Mouse (Mus musculus) neural tube, embryonic 11.5 days (tissue): ENCODE results near the gene Jsrp1. TPM values are rescaled to one million over a fixed set of nuclear protein-coding genes. Genes with fewer than 3 reads are reported as not detected.

Experiments used
- ATAC-seq: fragments of 200-750 bp; cut with Nextera tagmentation; 2 replicates; pipeline ENCODE4 v1.8.0; 2017; ENCODE audit warnings: moderate number of reproducible peaks, mild to moderate bottlenecking, moderate TSS enrichment, moderate library complexity; ENCODE audit not compliant: insufficient read depth, low FRiP score, low TSS enrichment
- DNase-seq: peaks from one replicate; pipeline ENCODE4 v3.0.0-alpha.2; 2015; ENCODE audit warnings: low spot score
- H3K27ac ChIP-seq: fragments of 300-500 bp; sonication (generic); 2 replicates; pipeline ENCODE4 v1.5.1; 2014; ENCODE audit warnings: low read depth, mild to moderate bottlenecking, low read length
- H3K27me3 ChIP-seq: fragments of 300-500 bp; sonication (generic); 2 replicates; pipeline ENCODE4 v1.6.1; 2014; ENCODE audit warnings: mild to moderate bottlenecking, low read length, mixed read lengths; ENCODE audit not compliant: control insufficient read depth, insufficient read depth
- H3K36me3 ChIP-seq: fragments of 300-500 bp; sonication (generic); 2 replicates; pipeline ENCODE4 v1.6.1; 2014; ENCODE audit warnings: mild to moderate bottlenecking, low read length, moderate library complexity, mixed read lengths; ENCODE audit not compliant: control insufficient read depth, insufficient read depth
- H3K4me1 ChIP-seq: fragments of 300-500 bp; sonication (generic); 2 replicates; pipeline ENCODE4 v1.6.1; 2014; ENCODE audit warnings: low read length, mixed read lengths; ENCODE audit not compliant: control insufficient read depth, insufficient read depth
- H3K4me2 ChIP-seq: fragments of 300-500 bp; sonication (generic); 2 replicates; pipeline ENCODE4 v1.6.1; 2014; ENCODE audit warnings: low read depth, mild to moderate bottlenecking, moderate library complexity
- H3K4me3 ChIP-seq: fragments of 300-500 bp; sonication (generic); 2 replicates; pipeline ENCODE4 v1.5.1; 2014; ENCODE audit warnings: low read depth, low read length
- H3K9ac ChIP-seq: fragments of 300-500 bp; sonication (generic); 2 replicates; pipeline ENCODE4 v1.6.1; 2014; ENCODE audit warnings: mild to moderate bottlenecking, low read length
- H3K9me3 ChIP-seq: fragments of 300-500 bp; sonication (generic); 2 replicates; pipeline ENCODE4 v1.6.1; 2016; ENCODE audit warnings: low read length; ENCODE audit not compliant: control insufficient read depth
- WGBS: fragments of 180-500 bp; shearing (Covaris S2); extraction: QIAGEN DNeasy Blood & Tissue Kit; methylation state at CpG from one replicate; pipeline ENCODE4 v1.1.7; 2014; 5-methylcytosine and 5-hydroxymethylcytosine counted together
- microRNA counts: library from miRNA; unstranded; fragments of <30 nt; microRNA quantifications from one replicate; lab custom pipeline; 2015
- microRNA-seq: library from miRNA; unstranded; fragments of <30 nt; microRNA quantifications from one replicate; pipeline ENCODE4, GENCODE M21; 2016
- polyA plus RNA-seq: library from polyadenylated mRNA; unstranded; fragments of >200 nt; fragmentation: Nextera tagmentation; extraction: Ambion mirVana; gene quantifications from 2 replicates; pipeline ENCODE4 v1.2.1, GENCODE M21; 2014

Gene Jsrp1
- polyA plus RNA-seq, 1 experiment from 2014 or later, result 1.9 TPM

GRCm38 (mm10) chr10:80766161-80766815, 47.0 kb downstream of the Jsrp1 start:
- ATAC-seq, result no peak
- Histone ChIP-seq H3K27ac (no peak overlapping the region), H3K27me3 (no peaks in the 10 kb centered on the region), H3K4me1 (peaks cover 2% of the 10 kb centered on the region; the same call in 1 of the 2 replicates), H3K9me3 (no peaks in the 10 kb centered on the region), H3K4me3 (no peak overlapping the region), H3K9ac (no peak overlapping the region), H3K36me3 (peaks cover 21% of the 10 kb centered on the region), H3K4me2 (no peak overlapping the region)
- no peak for DNase-seq
- WGBS, result 90% methylated on average over 10 of the region's 10 CpGs

DNA sequence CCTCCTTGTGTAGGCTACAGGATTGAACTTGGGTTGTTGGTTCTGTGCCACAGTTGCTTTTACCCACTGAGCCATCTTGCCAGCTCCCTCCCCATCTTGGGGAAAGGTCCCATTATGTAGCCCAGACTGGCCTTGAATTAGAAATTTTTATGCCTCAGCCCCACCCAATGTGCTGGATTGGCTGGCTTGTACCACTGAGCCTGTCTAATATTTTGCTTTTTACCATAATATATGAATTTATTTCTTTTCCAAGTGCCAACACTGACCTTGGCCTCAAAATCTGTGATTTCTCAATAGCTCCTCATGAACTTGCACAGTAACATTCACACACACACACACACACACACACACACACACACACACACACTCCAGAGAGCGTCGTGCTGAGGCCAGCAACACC, 47.6 kb downstream of the Jsrp1 start:
- no peak overlapping the region for H3K4me2 ChIP-seq
- no peak for ATAC-seq
- WGBS, result 100% methylated on average over 2 of the region's 2 CpGs

DNA sequence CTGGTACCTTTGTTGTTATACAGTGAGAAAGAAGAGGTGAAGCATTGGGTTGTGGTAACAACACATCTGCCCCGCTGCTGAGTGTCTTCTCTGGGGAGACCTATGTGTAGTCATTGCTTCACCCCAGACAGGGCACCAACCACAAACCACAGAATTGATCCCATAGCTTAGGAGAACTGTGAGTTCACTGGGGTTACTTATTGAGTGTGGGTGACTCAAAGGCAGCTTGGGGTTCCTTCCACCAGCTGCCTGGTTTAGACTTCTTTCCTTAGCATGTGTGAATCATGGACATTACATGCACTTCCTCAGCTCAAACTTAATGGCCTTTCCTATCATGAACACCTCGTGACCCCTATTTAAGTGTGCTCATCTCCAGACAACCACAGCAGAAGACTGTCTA, 49.8 kb downstream of the Jsrp1 start:
- no peak overlapping the region for H3K9ac ChIP-seq
- H3K4me2 ChIP-seq, result no peak overlapping the region
- H3K27me3 ChIP-seq, result no peaks in the 10 kb centered on the region
- no peak overlapping the region for H3K4me3 ChIP-seq
- 94% methylated on average over 2 of the region's 2 CpGs for WGBS
- H3K27ac ChIP-seq, result no peak overlapping the region
- peaks cover 2% of the 10 kb centered on the region; the same call in 1 of the 2 replicates for H3K4me1 ChIP-seq
- DNase-seq (no peak), ATAC-seq (no peak)
- peaks cover 14% of the 10 kb centered on the region for H3K36me3 ChIP-seq
- no peaks in the 10 kb centered on the region for H3K9me3 ChIP-seq

More for the DNA sequence above, 47.6 kb downstream of the Jsrp1 start:
- Histone ChIP-seq H3K36me3 (peaks cover 18% of the 10 kb centered on the region), H3K4me3 (no peak overlapping the region), H3K4me1 (peaks cover 2% of the 10 kb centered on the region; the same call in 1 of the 2 replicates), H3K9ac (no peak overlapping the region), H3K27ac (no peak overlapping the region), H3K27me3 (no peaks in the 10 kb centered on the region), H3K9me3 (no peaks in the 10 kb centered on the region)
- no peak for DNase-seq

- no peak overlapping the region for H3K9ac ChIP-seq
- H3K4me1 ChIP-seq, result peaks cover 11% of the 10 kb centered on the region
- no peaks in the 10 kb centered on the region for H3K9me3 ChIP-seq
- H3K36me3 ChIP-seq, result peaks cover 4% of the 10 kb centered on the region
- no peak overlapping the region for H3K4me2 ChIP-seq
- ATAC-seq (no peak), DNase-seq (no peak)
- H3K4me3 ChIP-seq, result no peak overlapping the region
- no peaks in the 10 kb centered on the region for H3K27me3 ChIP-seq
- WGBS, result 73% methylated on average over 3 of the region's 3 CpGs
- H3K27ac ChIP-seq, result no peak overlapping the region
These were observed 51.5 kb downstream of the Jsrp1 start for GRCm38 (mm10) chr10:80761821-80762220.

- Histone ChIP-seq H3K36me3 (no peaks in the 10 kb centered on the region), H3K27me3 (no peaks in the 10 kb centered on the region), H3K4me1 (peaks cover 21% of the 10 kb centered on the region), H3K4me3 (no peak overlapping the region), H3K4me2 (no peak overlapping the region), H3K9ac (no peak overlapping the region), H3K27ac (no peak overlapping the region), H3K9me3 (no peaks in the 10 kb centered on the region)
- WGBS, result 87% methylated on average over 4 of the region's 4 CpGs
- ATAC-seq, result no peak
- DNase-seq, result no peak
These were observed 52.4 kb downstream of the Jsrp1 start for GRCm38 (mm10) chr10:80760596-80761524.

- WGBS, result 81% methylated on average over 7 of the region's 7 CpGs
- no peaks in the 10 kb centered on the region for H3K36me3 ChIP-seq
- H3K4me2 ChIP-seq, result no peak overlapping the region
- no peak for DNase-seq
- no peaks in the 10 kb centered on the region for H3K9me3 ChIP-seq
- H3K27ac ChIP-seq, result no peak overlapping the region
- H3K9ac ChIP-seq, result no peak overlapping the region
- no peaks in the 10 kb centered on the region for H3K27me3 ChIP-seq
- H3K4me3 ChIP-seq, result no peak overlapping the region
- ATAC-seq, result no peak
- peaks cover 23% of the 10 kb centered on the region for H3K4me1 ChIP-seq
These were observed 54.6 kb downstream of the Jsrp1 start for GRCm38 (mm10) chr10:80758651-80759050.

MicroRNA genes within 50 kb of the gene (microRNA counts, 519-probe panel; counts per million panel counts)
- microRNA mmu-miR-1982 (lab: Ali Mortazavi, UCI), result 171 counts per million, percentile 57 among the panel's probes with 10 or more counts

Small RNA genes lying within 50 kb of the gene (microRNA-seq; reads per million reads assigned to microRNA genes)
- 3.6 reads per million, percentile 7 among the genes with 10 or more reads in this experiment for gene Mir1982

Other genes with a start within 250 kb of the Jsrp1 start
- gene Klf16, start 236.2 kb downstream of the Jsrp1 start, polyA plus RNA-seq, result 4.5 and 5.5 TPM in 2 replicates
- gene Abhd17a, start 223.2 kb downstream of the Jsrp1 start, polyA plus RNA-seq, result 119 and 120 TPM in 2 replicates
- gene Scamp4, start 210.6 kb downstream of the Jsrp1 start, polyA plus RNA-seq, result 72.1 and 77.7 TPM in 2 replicates
- 8.0 and 10.9 TPM in 2 replicates for gene Adat3, start 210.6 kb downstream of the Jsrp1 start, polyA plus RNA-seq
- gene Gm49322, start 207.5 kb downstream of the Jsrp1 start, polyA plus RNA-seq, result 2.4 and 3.1 TPM in 2 replicates
- 117 TPM in 2 replicates for gene Csnk1g2, start 190.7 kb downstream of the Jsrp1 start, polyA plus RNA-seq
- gene Btbd2, start 156.4 kb downstream of the Jsrp1 start, polyA plus RNA-seq, result 71.1 and 78.8 TPM in 2 replicates
- gene Mknk2, start 135.4 kb downstream of the Jsrp1 start, polyA plus RNA-seq, result 79.5 and 85.5 TPM in 2 replicates
- 58.9 and 60.3 TPM in 2 replicates for gene Mob3a, start 111.5 kb downstream of the Jsrp1 start, polyA plus RNA-seq
- gene Izumo4, start 111.3 kb downstream of the Jsrp1 start, polyA plus RNA-seq, result 10.6 and 11.5 TPM in 2 replicates
- 69.3 and 79.1 TPM in 2 replicates for gene Ap3d1, start 71.2 kb downstream of the Jsrp1 start, polyA plus RNA-seq
- 23.9 and 24.3 TPM in 2 replicates for gene Dot1l, start 58.3 kb downstream of the Jsrp1 start, polyA plus RNA-seq
- gene Sf3a2, start 15.3 kb downstream of the Jsrp1 start, polyA plus RNA-seq, result 96.6 and 101 TPM in 2 replicates
- 150 and 153 TPM in 2 replicates for gene Plekhj1, start 14.9 kb downstream of the Jsrp1 start, polyA plus RNA-seq
- gene Amh, start 8.3 kb downstream of the Jsrp1 start, polyA plus RNA-seq, result not detected in 2 replicates
- gene Oaz1, start 13.2 kb upstream of the Jsrp1 start, polyA plus RNA-seq, result 1,810 and 1,847 TPM in 2 replicates
- 0.40 and 0.66 TPM in 2 replicates for gene Lingo3, start 30.5 kb upstream of the Jsrp1 start, polyA plus RNA-seq
- 305 and 307 TPM in 2 replicates for gene Lsm7, start 41.7 kb upstream of the Jsrp1 start, polyA plus RNA-seq
- gene Sppl2b, start 41.8 kb upstream of the Jsrp1 start, polyA plus RNA-seq, result 31.2 and 34.2 TPM in 2 replicates
- 0.08 and 0.11 TPM in 2 replicates for gene Tmprss9, start 58.4 kb upstream of the Jsrp1 start, polyA plus RNA-seq
- 312 and 323 TPM in 2 replicates for gene Timm13, start 87.5 kb upstream of the Jsrp1 start, polyA plus RNA-seq
- 23.0 and 27.9 TPM in 2 replicates for gene Lmnb2, start 104.7 kb upstream of the Jsrp1 start, polyA plus RNA-seq
- gene Gadd45b, start 116.6 kb upstream of the Jsrp1 start, polyA plus RNA-seq, result 7.9 and 8.5 TPM in 2 replicates
- gene Gng7, start 201.4 kb upstream of the Jsrp1 start, polyA plus RNA-seq, result 8.1 and 9.4 TPM in 2 replicates
- gene Diras1, start 212.2 kb upstream of the Jsrp1 start, polyA plus RNA-seq, result 4.2 and 4.7 TPM in 2 replicates
- 13.3 and 14.5 TPM in 2 replicates for gene Slc39a3, start 223.9 kb upstream of the Jsrp1 start, polyA plus RNA-seq
- gene Sgta, start 246.7 kb upstream of the Jsrp1 start, polyA plus RNA-seq, result 248 and 262 TPM in 2 replicates